In the genomic region with DNA sequence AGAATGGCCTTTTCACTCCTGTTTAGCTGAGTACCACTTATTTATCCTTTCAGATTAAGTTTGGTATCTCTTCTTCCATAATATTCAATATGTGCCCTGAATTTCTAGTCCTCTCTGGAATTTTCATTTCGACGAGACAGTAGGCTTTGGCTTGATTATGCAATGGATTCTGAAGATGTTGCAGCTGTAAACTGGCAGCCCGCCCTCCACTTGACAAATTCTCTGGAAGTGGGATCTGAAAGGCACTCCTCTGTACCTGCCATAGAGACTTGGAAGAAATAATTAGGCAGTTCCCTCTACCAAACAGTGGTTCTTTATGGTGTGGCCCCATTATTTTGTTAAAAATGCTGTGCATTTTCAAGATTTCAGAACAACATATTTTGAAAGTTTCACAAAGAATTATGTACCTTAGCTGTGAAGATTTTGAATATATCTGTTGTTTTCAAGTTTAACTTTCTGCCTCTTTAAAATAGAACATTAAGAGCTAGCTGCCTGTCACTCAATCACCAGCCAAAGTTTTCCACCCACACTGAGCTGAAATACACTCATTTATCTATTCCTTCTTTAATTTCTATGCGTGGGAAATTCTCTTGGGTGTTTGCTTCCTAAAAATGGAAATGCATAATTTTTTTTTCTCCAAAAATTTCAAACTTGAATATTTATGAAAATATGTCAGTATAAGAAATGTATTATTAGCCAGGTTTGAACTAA, we compare ENCODE assay signal across 17 mouse cellular contexts. TPM values are rescaled to one million over a fixed set of nuclear protein-coding genes. Genes with fewer than 3 reads are reported as not detected.
DNase-seq lines count a peak whose midpoint lies in the region; ATAC-seq lines count a peak whose summit lies in the region.
"Had no signal": no experiment of that assay in that cellular context is flagged by ENCODE, and none has a peak within 500 bp of the region (broad histone marks: within the 10 kb centered on the region; RNA-seq: fewer than 3 reads in every experiment).

No protein-coding gene starts in this region.

- ATAC-seq in frontal cortex, adult (ENCODE audit: low TSS enrichment) = peak; percentile 60
- ATAC-seq: forebrain, postnatal 0 days; liver, embryonic 12.5 days had no signal

- intact Hi-C loops in left cerebral cortex, postnatal 25 days (cut with DNase I) = loop anchor here (5.0 kb wide), 1 partner anchor 41 kb away; no protein-coding TSS in a partner anchor

- no peak for DNase-seq in frontal cortex, postnatal 14 days (ENCODE audit: low spot score in 2 of 2)
- peak; percentile 31 to 74 for DNase-seq in left cerebral cortex, postnatal 25 days (ENCODE audit: low spot score in 2 of 2)
- no peak for DNase-seq in left cerebral cortex, adult 8-10 months (ENCODE audit: low spot score in 2 of 2)
- DNase-seq in adipocyte (ENCODE audit: low spot score) = peak; percentile 38
- peak; percentile 19 for DNase-seq in lung, postnatal 10 days
- no peak for DNase-seq in adrenal gland, adult 8-10 months
- DNase-seq in kidney, postnatal 4 days = no peak
- DNase-seq: adrenal gland, postnatal 14 days; cerebellum, adult 11-12 months; cerebellum, postnatal 14 days; forebrain, postnatal 0 days; gastrocnemius, adult 2 months; heart, postnatal 10 days; kidney, adult 18-20 months; thymus, adult 18-20 months had no signal

RNA-seq across cellular contexts. Expression of gene Rgs4, which starts 56.1 kb away (rescaled TPM):
- total RNA-seq in left cerebral cortex, postnatal 25 days (2021) = 100 to 1,000 TPM; 564 to 580 TPM
- total RNA-seq in left cerebral cortex, adult 8-10 months (2022) = 100 to 1,000 TPM; 299 to 399 (median 336) TPM
- total RNA-seq in adrenal gland, adult 8-10 months (2022) = 10 to 100 TPM; 44.4 to 51.6 (median 48.7) TPM

Comparison
In these comparisons a context has a peak if more than half of its experiments do, and no peak if none do; other contexts are left out.
1. DNase-seq: peak in left cerebral cortex, postnatal 25 days (2 of 2), adipocyte (single experiment) and lung, postnatal 10 days (single experiment); none in frontal cortex, postnatal 14 days (0 of 2), left cerebral cortex, adult 8-10 months (0 of 2), adrenal gland, adult 8-10 months (single experiment) and kidney, postnatal 4 days (0 of 2).
2. RNA of gene Rgs4, which starts 56.1 kb away (total RNA-seq): 564 to 580 TPM in left cerebral cortex, postnatal 25 days and 299 to 399 TPM in left cerebral cortex, adult 8-10 months; 44.4 to 51.6 TPM in adrenal gland, adult 8-10 months; every median in the first group is over 4 times any median in the second.